Mouse (Mus musculus): Measurements from ENCODE around the gene Dusp12. TPM values are rescaled to one million over a fixed set of nuclear protein-coding genes. Genes with fewer than 3 reads are reported as not detected.
A peak's percentile ranks its signal among the peaks of the same experiment; 100 is the strongest.

Gene Dusp12
- 32.4 and 33.4 TPM in 2 replicates for polyA plus RNA-seq (2012; rRNA removed)

DNA sequence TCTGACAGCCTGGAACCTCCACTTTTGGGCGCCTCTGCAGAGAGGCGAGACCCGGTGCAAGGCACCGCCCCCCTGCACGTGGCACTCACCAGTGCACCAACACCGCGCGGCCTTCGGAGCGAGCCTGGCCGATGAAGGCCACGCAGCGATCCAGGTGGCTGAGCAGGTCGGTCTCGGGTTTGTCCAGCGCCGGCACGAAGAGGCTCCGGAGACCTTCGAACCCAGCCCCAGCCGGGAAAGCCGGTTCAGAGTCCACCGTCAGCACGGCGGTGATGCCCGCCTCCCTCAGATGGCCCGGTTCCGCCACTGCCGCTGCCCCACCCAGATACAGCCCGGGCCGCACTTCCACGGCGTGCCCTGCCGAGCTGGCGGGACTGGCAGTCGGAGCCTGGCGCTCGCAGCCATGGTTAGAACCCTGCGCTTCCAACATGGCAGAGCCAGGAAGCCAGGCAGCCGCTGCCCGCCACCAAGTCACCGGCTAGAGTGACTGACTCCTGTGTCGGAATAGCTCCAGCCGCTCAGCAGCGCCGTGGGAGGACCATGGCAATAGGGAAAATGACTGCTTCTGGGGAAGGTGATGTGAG, at the start of gene Dusp12, which contains the start of gene Gm26620:
TSS of gene Dusp12 (minus strand) at position 563 of the 584 bp plus-strand sequence.
TSS of gene Gm26620 (plus strand) at position 88 of the 584 bp plus-strand sequence.
- peak; percentile 56; the same call in 1 of the 2 replicates for TF ChIP-seq POLR2A (IDR thresholded peaks at IDR 0.05; ENCODE audit: borderline replicate concordance, insufficient read depth, low read length)
- TF ChIP-seq CTCF (IDR thresholded peaks at IDR 0.05; ENCODE audit: borderline replicate concordance, insufficient read depth, low read depth, low read length), result peak; percentile 68
- WGBS, result under 1% methylated on average over 46 of the region's 46 CpGs

GRCm38 (mm10) chr1:170934383-170934782, 49.0 kb upstream of the Dusp12 start:
- Histone ChIP-seq H3K27me3 (ENCODE audit: control insufficient read depth, insufficient read depth, low read length) (no peaks in the 10 kb centered on the region), H3K4me1 (ENCODE audit: control insufficient read depth, insufficient read depth, low read length) (no peaks in the 10 kb centered on the region), H3K4me3 (replicated peaks; ENCODE audit: insufficient read depth, low read depth, low read length) (no peak overlapping the region), H3K27ac (ENCODE audit: insufficient read depth, low read length) (no peak overlapping the region)
- TF ChIP-seq POLR2A (IDR thresholded peaks at IDR 0.05; ENCODE audit: borderline replicate concordance, insufficient read depth, low read length) (no peak), CTCF (IDR thresholded peaks at IDR 0.05; ENCODE audit: borderline replicate concordance, insufficient read depth, low read depth, low read length) (no peak)
- no peak for DNase-seq
- 83% methylated on average over 2 of the region's 2 CpGs for WGBS

More for the DNA sequence above, at the start of gene Dusp12, which contains the start of gene Gm26620:
- peak; percentile 89 to 90 for DNase-seq
- Histone ChIP-seq H3K4me3 (replicated peaks; ENCODE audit: insufficient read depth, low read depth, low read length) (peak within 1 kb of the TSS; percentile 74), H3K4me1 (ENCODE audit: control insufficient read depth, insufficient read depth, low read length) (0 out of 2 replicates have a peak, but pooled peaks cover 2% of the 10 kb centered on the region), H3K27ac (ENCODE audit: insufficient read depth, low read length) (peak within 1 kb of the TSS; percentile 61), H3K27me3 (ENCODE audit: control insufficient read depth, insufficient read depth, low read length) (no peaks in the 10 kb centered on the region)

DNA sequence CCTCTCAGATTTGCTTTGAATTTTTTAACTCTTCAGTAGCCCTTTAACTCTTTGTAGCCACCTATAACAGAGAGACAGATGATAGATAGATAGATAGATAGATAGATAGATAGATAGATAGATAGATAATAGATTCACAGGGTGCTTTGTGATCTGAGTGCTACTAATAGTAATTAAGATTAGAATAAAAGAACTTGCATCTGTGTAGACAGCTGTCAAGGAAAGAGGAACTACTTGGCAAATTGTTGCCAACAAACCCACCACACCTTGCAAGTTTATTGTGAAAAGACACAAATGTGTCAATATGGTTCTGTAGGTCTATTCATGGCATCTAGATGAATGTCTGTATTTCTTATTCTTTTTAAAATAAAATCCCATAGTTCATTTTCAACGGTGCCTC, 48.6 kb upstream of the Dusp12 start:
- DNase-seq, result no peak
- no peak overlapping the region for H3K4me3 ChIP-seq (replicated peaks; ENCODE audit: insufficient read depth, low read depth, low read length)
- H3K27me3 ChIP-seq (ENCODE audit: control insufficient read depth, insufficient read depth, low read length), result no peaks in the 10 kb centered on the region
- H3K4me1 ChIP-seq (ENCODE audit: control insufficient read depth, insufficient read depth, low read length), result no peaks in the 10 kb centered on the region
- WGBS, result 84% methylated on average over 1 of the region's 1 CpGs
- H3K27ac ChIP-seq (ENCODE audit: insufficient read depth, low read length), result no peak overlapping the region
- TF ChIP-seq CTCF (IDR thresholded peaks at IDR 0.05; ENCODE audit: borderline replicate concordance, insufficient read depth, low read depth, low read length), result no peak
- TF ChIP-seq POLR2A (IDR thresholded peaks at IDR 0.05; ENCODE audit: borderline replicate concordance, insufficient read depth, low read length), result no peak

DNA sequence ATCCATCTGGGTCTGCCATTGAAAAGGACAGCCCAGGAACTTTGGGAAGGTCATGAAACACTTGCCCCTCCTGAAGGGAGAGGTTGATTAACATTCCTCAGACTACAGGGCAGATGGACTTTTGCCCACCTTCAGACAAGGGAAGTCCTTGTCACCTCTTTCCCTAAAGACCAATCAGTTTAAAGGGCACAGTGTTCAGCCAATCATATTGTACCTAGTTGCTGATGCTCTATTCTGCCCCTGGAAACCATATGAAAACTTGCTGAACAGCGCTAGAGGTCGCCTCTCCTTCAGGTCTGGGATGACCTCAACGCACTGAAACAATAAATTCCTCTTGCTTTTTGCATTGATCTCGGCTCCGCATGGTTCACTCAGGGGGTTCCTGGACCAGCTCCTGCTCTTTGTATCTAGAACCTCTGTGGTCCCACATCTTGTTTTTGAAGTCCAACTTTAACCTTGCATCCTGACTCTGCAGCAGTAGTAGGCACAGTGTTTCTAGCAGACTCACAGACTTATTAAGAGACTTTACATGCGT, 48.1 kb upstream of the Dusp12 start:
- no peak for TF ChIP-seq POLR2A (IDR thresholded peaks at IDR 0.05; ENCODE audit: borderline replicate concordance, insufficient read depth, low read length)
- TF ChIP-seq CTCF (IDR thresholded peaks at IDR 0.05; ENCODE audit: borderline replicate concordance, insufficient read depth, low read depth, low read length), result no peak
- Histone ChIP-seq H3K27me3 (ENCODE audit: control insufficient read depth, insufficient read depth, low read length) (no peaks in the 10 kb centered on the region), H3K27ac (ENCODE audit: insufficient read depth, low read length) (no peak overlapping the region), H3K4me1 (ENCODE audit: control insufficient read depth, insufficient read depth, low read length) (no peaks in the 10 kb centered on the region), H3K4me3 (replicated peaks; ENCODE audit: insufficient read depth, low read depth, low read length) (no peak overlapping the region)
- 62% methylated on average over 6 of the region's 6 CpGs for WGBS
- DNase-seq, result no peak

- no peak for DNase-seq
- Histone ChIP-seq H3K27me3 (ENCODE audit: control insufficient read depth, insufficient read depth, low read length) (no peaks in the 10 kb centered on the region), H3K27ac (ENCODE audit: insufficient read depth, low read length) (no peak overlapping the region), H3K4me1 (ENCODE audit: control insufficient read depth, insufficient read depth, low read length) (no peaks in the 10 kb centered on the region), H3K4me3 (replicated peaks; ENCODE audit: insufficient read depth, low read depth, low read length) (no peak overlapping the region)
- no peak for TF ChIP-seq CTCF (IDR thresholded peaks at IDR 0.05; ENCODE audit: borderline replicate concordance, insufficient read depth, low read depth, low read length)
- WGBS, result 80% methylated on average over 3 of the region's 3 CpGs
Observed at GRCm38 (mm10) chr1:170932043-170932442, 46.7 kb upstream of the Dusp12 start.

DNA sequence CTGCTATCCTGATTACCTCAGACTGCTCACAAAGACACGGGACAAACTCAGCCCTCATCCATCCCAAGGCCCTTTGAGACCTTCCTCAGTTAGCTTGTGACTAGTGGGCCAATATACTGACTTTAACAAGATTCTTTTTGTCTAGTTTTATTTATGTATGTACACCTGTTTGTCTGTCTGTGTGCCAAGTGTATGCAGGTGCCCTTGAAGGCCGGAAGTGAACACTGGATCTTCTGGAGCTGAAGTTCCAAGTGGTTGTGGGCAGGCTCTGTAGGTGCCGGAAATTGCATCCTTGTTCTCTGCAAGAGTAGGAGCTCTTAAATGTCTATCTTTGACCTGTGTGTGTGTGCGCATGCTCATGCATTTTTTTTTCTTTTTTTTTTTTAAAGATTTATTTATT, 43.9 kb upstream of the Dusp12 start:
- Histone ChIP-seq H3K4me1 (ENCODE audit: control insufficient read depth, insufficient read depth, low read length) (no peaks in the 10 kb centered on the region), H3K4me3 (replicated peaks; ENCODE audit: insufficient read depth, low read depth, low read length) (no peak overlapping the region), H3K27me3 (ENCODE audit: control insufficient read depth, insufficient read depth, low read length) (no peaks in the 10 kb centered on the region), H3K27ac (ENCODE audit: insufficient read depth, low read length) (no peak overlapping the region)
- TF ChIP-seq CTCF (IDR thresholded peaks at IDR 0.05; ENCODE audit: borderline replicate concordance, insufficient read depth, low read depth, low read length) (no peak), POLR2A (IDR thresholded peaks at IDR 0.05; ENCODE audit: borderline replicate concordance, insufficient read depth, low read length) (no peak)
- DNase-seq, result no peak
- WGBS, result 89% methylated on average over 4 of the region's 4 CpGs

GRCm38 (mm10) chr1:170928467-170928866, 43.1 kb upstream of the Dusp12 start:
- TF ChIP-seq POLR2A (IDR thresholded peaks at IDR 0.05; ENCODE audit: borderline replicate concordance, insufficient read depth, low read length) (no peak), CTCF (IDR thresholded peaks at IDR 0.05; ENCODE audit: borderline replicate concordance, insufficient read depth, low read depth, low read length) (no peak)
- H3K27me3 ChIP-seq (ENCODE audit: control insufficient read depth, insufficient read depth, low read length), result no peaks in the 10 kb centered on the region
- 77% methylated on average over 2 of the region's 2 CpGs for WGBS
- no peak for DNase-seq
- no peak overlapping the region for H3K4me3 ChIP-seq (replicated peaks; ENCODE audit: insufficient read depth, low read depth, low read length)
- no peak overlapping the region for H3K27ac ChIP-seq (ENCODE audit: insufficient read depth, low read length)
- H3K4me1 ChIP-seq (ENCODE audit: control insufficient read depth, insufficient read depth, low read length), result no peaks in the 10 kb centered on the region

- Histone ChIP-seq H3K4me3 (replicated peaks; ENCODE audit: insufficient read depth, low read depth, low read length) (no peak within 1 kb of the TSS), H3K4me1 (ENCODE audit: control insufficient read depth, insufficient read depth, low read length) (no peaks in the 10 kb centered on the region), H3K27ac (ENCODE audit: insufficient read depth, low read length) (no peak within 1 kb of the TSS), H3K27me3 (ENCODE audit: control insufficient read depth, insufficient read depth, low read length) (no peaks in the 10 kb centered on the region)
- 77% methylated on average over 3 of the region's 3 CpGs for WGBS
- DNase-seq, result no peak
- TF ChIP-seq POLR2A (IDR thresholded peaks at IDR 0.05; ENCODE audit: borderline replicate concordance, insufficient read depth, low read length) (no peak), CTCF (IDR thresholded peaks at IDR 0.05; ENCODE audit: borderline replicate concordance, insufficient read depth, low read depth, low read length) (no peak)
Observed at GRCm38 (mm10) chr1:170927378-170927777, 42.0 kb upstream of the Dusp12 start, which contains the start of gene Fcrla. Gene Fcrla, minus strand, starts transcription at chr1:170927583.

Data from cerebellum, adult 2 months (tissue).